Mouse (Mus musculus) testis, adult 2 months (tissue): ENCODE measurements around the gene Gpr19.

ENCODE experiments used
- CTCF ChIP-seq: fragments of 200-500 bp; IDR thresholded peaks from 2 replicates; pipeline ENCODE4 v1.5.1; 2012; ENCODE audit warnings: low read depth, mild to moderate bottlenecking, inconsistent platforms, low read length, moderate library complexity; ENCODE audit not compliant: control insufficient read depth, insufficient read depth, insufficient replicate concordance
- POLR2A ChIP-seq: fragments of 200-500 bp; IDR thresholded peaks from 2 replicates; pipeline ENCODE4 v1.6.1; 2012; ENCODE audit warnings: low read depth, mild to moderate bottlenecking, inconsistent platforms, low read length, moderate library complexity; ENCODE audit not compliant: control insufficient read depth

DNA sequence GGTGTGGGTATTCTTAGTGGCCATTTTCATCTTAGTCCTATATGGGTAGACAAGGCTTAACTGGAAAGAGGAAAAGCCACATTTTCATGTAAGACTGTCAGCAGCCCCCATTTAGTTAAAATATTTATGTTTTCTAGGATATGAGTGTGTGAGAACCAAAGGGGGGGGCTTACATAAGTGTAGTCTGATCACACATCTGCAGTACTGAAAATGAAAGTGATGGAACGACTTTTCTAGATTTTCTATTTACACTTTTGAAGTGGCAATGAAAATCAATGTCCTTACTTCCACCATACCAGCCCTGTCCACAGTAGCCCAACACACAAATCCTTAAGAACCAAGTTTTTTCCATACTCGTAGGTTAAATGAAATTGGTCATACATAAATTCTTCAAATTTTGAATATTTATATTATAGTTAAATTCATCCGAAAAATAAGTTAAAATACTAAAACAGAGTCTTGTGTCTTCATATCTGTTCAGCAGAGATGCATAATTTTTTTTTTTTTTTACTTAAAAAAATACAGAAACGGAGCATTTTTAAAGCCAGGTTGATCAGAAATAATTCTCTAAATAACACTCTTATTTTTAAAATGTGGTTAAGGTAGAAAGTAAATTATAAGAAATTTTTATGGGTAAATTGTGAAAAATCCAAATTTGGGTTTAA, 27.4 kb upstream of the Gpr19 start:
- TF ChIP-seq CTCF: no peak
- TF ChIP-seq POLR2A: no peak
